Mouse (Mus musculus): ENCODE results near the gene Mbtps1. TPM values are rescaled to one million over a fixed set of nuclear protein-coding genes. Genes with fewer than 3 reads are reported as not detected.
A peak's percentile ranks its signal among the peaks of the same experiment; 100 is the strongest.

Mbtps1 gene
- polyA plus RNA-seq, 1 experiment from 2014 or later: 51.4 TPM

GRCm38 (mm10) chr8:119466794-119467193 is 91.7 kb downstream of the Mbtps1 start:
- H3K4me3 ChIP-seq (ENCODE audit: low read depth, low read length): no peak overlapping the region
- no peaks in the 10 kb centered on the region for H3K36me3 ChIP-seq (ENCODE audit: control insufficient read depth, insufficient read depth, low read length)
- no peak for ATAC-seq
- peak overlapping the region; percentile 67 for H3K27ac ChIP-seq (ENCODE audit: low read length)
- no peak overlapping the region; the same call in 1 of the 2 replicates for H3K4me2 ChIP-seq (ENCODE audit: low read length)
- 60% methylated on average over 10 of the region's 10 CpGs for WGBS
- H3K4me1 ChIP-seq (ENCODE audit: control insufficient read depth, insufficient read depth, low read length): peaks cover 22% of the 10 kb centered on the region
- H3K9me3 ChIP-seq (replicated peaks; ENCODE audit: control insufficient read depth, low read length, poor library complexity, severe bottlenecking): no peaks in the 10 kb centered on the region
- peaks cover 3% of the 10 kb centered on the region for H3K27me3 ChIP-seq (ENCODE audit: control insufficient read depth, insufficient read depth, low read depth, low read length)
- H3K9ac ChIP-seq (ENCODE audit: low read depth, low read length): 0 out of 2 replicates have a peak overlapping the region, but pooled peaks have one; percentile 20

- Histone ChIP-seq H3K9me3 (replicated peaks; ENCODE audit: control insufficient read depth, low read length, poor library complexity, severe bottlenecking) (no peaks in the 10 kb centered on the region), H3K27ac (ENCODE audit: low read length) (peak overlapping the region; percentile 67), H3K4me3 (ENCODE audit: low read depth, low read length) (no peak overlapping the region), H3K27me3 (ENCODE audit: control insufficient read depth, insufficient read depth, low read depth, low read length) (peaks cover 3% of the 10 kb centered on the region), H3K36me3 (ENCODE audit: control insufficient read depth, insufficient read depth, low read length) (no peaks in the 10 kb centered on the region), H3K9ac (ENCODE audit: low read depth, low read length) (no peak overlapping the region), H3K4me2 (ENCODE audit: low read length) (peak overlapping the region; percentile 50), H3K4me1 (ENCODE audit: control insufficient read depth, insufficient read depth, low read length) (peaks cover 24% of the 10 kb centered on the region)
- peak; percentile 80 for ATAC-seq
- 2% methylated on average over 18 of the region's 18 CpGs for WGBS
Measured at GRCm38 (mm10) chr8:119466105-119466504, 92.4 kb downstream of the Mbtps1 start.

- H3K4me1 ChIP-seq (ENCODE audit: control insufficient read depth, insufficient read depth, low read length): peaks cover 33% of the 10 kb centered on the region
- no peak overlapping the region for H3K9ac ChIP-seq (ENCODE audit: low read depth, low read length)
- H3K4me2 ChIP-seq (ENCODE audit: low read length): no peak overlapping the region
- no peak overlapping the region for H3K4me3 ChIP-seq (ENCODE audit: low read depth, low read length)
- H3K36me3 ChIP-seq (ENCODE audit: control insufficient read depth, insufficient read depth, low read length): no peaks in the 10 kb centered on the region
- ATAC-seq: no peak
- H3K27ac ChIP-seq (ENCODE audit: low read length): no peak overlapping the region
- WGBS: 30% methylated on average over 7 of the region's 7 CpGs
- H3K27me3 ChIP-seq (ENCODE audit: control insufficient read depth, insufficient read depth, low read depth, low read length): peaks cover 3% of the 10 kb centered on the region
- H3K9me3 ChIP-seq (replicated peaks; ENCODE audit: control insufficient read depth, low read length, poor library complexity, severe bottlenecking): no peaks in the 10 kb centered on the region
Measured at GRCm38 (mm10) chr8:119463709-119464108, 94.8 kb downstream of the Mbtps1 start.

- 53% methylated on average over 9 of the region's 9 CpGs for WGBS
- H3K4me3 ChIP-seq (ENCODE audit: low read depth, low read length): no peak overlapping the region
- peaks cover 27% of the 10 kb centered on the region for H3K4me1 ChIP-seq (ENCODE audit: control insufficient read depth, insufficient read depth, low read length)
- H3K27ac ChIP-seq (ENCODE audit: low read length): no peak overlapping the region
- H3K4me2 ChIP-seq (ENCODE audit: low read length): no peak overlapping the region
- ATAC-seq: no peak
- no peaks in the 10 kb centered on the region for H3K36me3 ChIP-seq (ENCODE audit: control insufficient read depth, insufficient read depth, low read length)
- peaks cover 3% of the 10 kb centered on the region for H3K27me3 ChIP-seq (ENCODE audit: control insufficient read depth, insufficient read depth, low read depth, low read length)
- H3K9ac ChIP-seq (ENCODE audit: low read depth, low read length): no peak overlapping the region
- no peaks in the 10 kb centered on the region for H3K9me3 ChIP-seq (replicated peaks; ENCODE audit: control insufficient read depth, low read length, poor library complexity, severe bottlenecking)
Measured at GRCm38 (mm10) chr8:119461356-119461755, 97.2 kb downstream of the Mbtps1 start.

GRCm38 (mm10) chr8:119459724-119460123 is 98.8 kb downstream of the Mbtps1 start:
- H3K4me1 ChIP-seq (ENCODE audit: control insufficient read depth, insufficient read depth, low read length): peaks cover 11% of the 10 kb centered on the region
- H3K4me2 ChIP-seq (ENCODE audit: low read length): 0 out of 2 replicates have a peak overlapping the region, but pooled peaks have one; percentile 10
- WGBS: 22% methylated on average over 16 of the region's 16 CpGs
- H3K9me3 ChIP-seq (replicated peaks; ENCODE audit: control insufficient read depth, low read length, poor library complexity, severe bottlenecking): no peaks in the 10 kb centered on the region
- peak overlapping the region; percentile 66 for H3K27ac ChIP-seq (ENCODE audit: low read length)
- H3K36me3 ChIP-seq (ENCODE audit: control insufficient read depth, insufficient read depth, low read length): no peaks in the 10 kb centered on the region
- H3K9ac ChIP-seq (ENCODE audit: low read depth, low read length): no peak overlapping the region
- no peak overlapping the region for H3K4me3 ChIP-seq (ENCODE audit: low read depth, low read length)
- 0 out of 2 replicates have a peak, but pooled peaks have one; percentile 29 for ATAC-seq
- no peaks in the 10 kb centered on the region for H3K27me3 ChIP-seq (ENCODE audit: control insufficient read depth, insufficient read depth, low read depth, low read length)

Other genes with a start within 250 kb of the Mbtps1 start
- gene Hsbp1, start 214.2 kb downstream of the Mbtps1 start, polyA plus RNA-seq (2015; fragmentation: Nextera tagmentation; extraction: Ambion mirVana): 860 and 970 TPM in 2 replicates
- 13.9 and 15.0 TPM in 2 replicates for gene Mlycd, start 163.9 kb downstream of the Mbtps1 start, polyA plus RNA-seq (2015; fragmentation: Nextera tagmentation; extraction: Ambion mirVana)
- 0.45 TPM in 2 replicates for gene Osgin1, start 124.6 kb downstream of the Mbtps1 start, polyA plus RNA-seq (2015; fragmentation: Nextera tagmentation; extraction: Ambion mirVana)
- 65.7 and 85.9 TPM in 2 replicates for gene Necab2, start 112.0 kb downstream of the Mbtps1 start, polyA plus RNA-seq (2015; fragmentation: Nextera tagmentation; extraction: Ambion mirVana)
- gene Slc38a8, start 57.0 kb downstream of the Mbtps1 start, polyA plus RNA-seq (2015; fragmentation: Nextera tagmentation; extraction: Ambion mirVana): 0.12 TPM in 1 of 2 replicates, not detected in the other
- 197 and 206 TPM in 2 replicates for gene Hsdl1, start 16.4 kb upstream of the Mbtps1 start, polyA plus RNA-seq (2015; fragmentation: Nextera tagmentation; extraction: Ambion mirVana)
- gene Dnaaf1, start 16.5 kb upstream of the Mbtps1 start, polyA plus RNA-seq (2015; fragmentation: Nextera tagmentation; extraction: Ambion mirVana): 0.75 and 0.83 TPM in 2 replicates
- 14.3 and 14.6 TPM in 2 replicates for gene Taf1c, start 46.5 kb upstream of the Mbtps1 start, polyA plus RNA-seq (2015; fragmentation: Nextera tagmentation; extraction: Ambion mirVana)
- gene Adad2, start 54.0 kb upstream of the Mbtps1 start, polyA plus RNA-seq (2015; fragmentation: Nextera tagmentation; extraction: Ambion mirVana): 0.10 and 0.19 TPM in 2 replicates
- 0.26 and 1.6 TPM in 2 replicates for gene Kcng4, start 76.9 kb upstream of the Mbtps1 start, polyA plus RNA-seq (2015; fragmentation: Nextera tagmentation; extraction: Ambion mirVana)
- gene Wfdc1, start 107.6 kb upstream of the Mbtps1 start, polyA plus RNA-seq (2015; fragmentation: Nextera tagmentation; extraction: Ambion mirVana): 6.0 and 6.3 TPM in 2 replicates
- 0.18 and 0.20 TPM in 2 replicates for gene Atp2c2, start 141.3 kb upstream of the Mbtps1 start, polyA plus RNA-seq (2015; fragmentation: Nextera tagmentation; extraction: Ambion mirVana)
- 10.9 and 12.2 TPM in 2 replicates for gene Tldc1, start 219.7 kb upstream of the Mbtps1 start, polyA plus RNA-seq (2015; fragmentation: Nextera tagmentation; extraction: Ambion mirVana)